Mouse (Mus musculus) liver, adult 2 months (tissue): ENCODE data around the gene Pelo.

Experiments used
- CTCF ChIP-seq: fragments of 200-500 bp; IDR thresholded peaks from 2 replicates; pipeline ENCODE4 v1.5.1; 2011; ENCODE audit warnings: low read depth, low read length, control low read depth
- POLR2A ChIP-seq: fragments of 200-500 bp; IDR thresholded peaks from 2 replicates; pipeline ENCODE4 v1.6.1; 2011; ENCODE audit warnings: low read length, control low read depth; ENCODE audit not compliant: insufficient read depth; ENCODE audit errors: extremely low read depth

GRCm38 (mm10) chr13:115067324-115067967 is 22.5 kb downstream of the Pelo start:
- TF ChIP-seq POLR2A, result no peak
- TF ChIP-seq CTCF, result no peak
